Mouse (Mus musculus) mature B cell (primary cell): ENCODE results near the gene Nmnat1.

Experiments
- in situ Hi-C: fragments of 300-500 bp; cut with MboI; formaldehyde crosslinking; loops from 2 replicates; pipeline ENCODE4 v1.14.3; 2019

Gene Nmnat1

DNA sequence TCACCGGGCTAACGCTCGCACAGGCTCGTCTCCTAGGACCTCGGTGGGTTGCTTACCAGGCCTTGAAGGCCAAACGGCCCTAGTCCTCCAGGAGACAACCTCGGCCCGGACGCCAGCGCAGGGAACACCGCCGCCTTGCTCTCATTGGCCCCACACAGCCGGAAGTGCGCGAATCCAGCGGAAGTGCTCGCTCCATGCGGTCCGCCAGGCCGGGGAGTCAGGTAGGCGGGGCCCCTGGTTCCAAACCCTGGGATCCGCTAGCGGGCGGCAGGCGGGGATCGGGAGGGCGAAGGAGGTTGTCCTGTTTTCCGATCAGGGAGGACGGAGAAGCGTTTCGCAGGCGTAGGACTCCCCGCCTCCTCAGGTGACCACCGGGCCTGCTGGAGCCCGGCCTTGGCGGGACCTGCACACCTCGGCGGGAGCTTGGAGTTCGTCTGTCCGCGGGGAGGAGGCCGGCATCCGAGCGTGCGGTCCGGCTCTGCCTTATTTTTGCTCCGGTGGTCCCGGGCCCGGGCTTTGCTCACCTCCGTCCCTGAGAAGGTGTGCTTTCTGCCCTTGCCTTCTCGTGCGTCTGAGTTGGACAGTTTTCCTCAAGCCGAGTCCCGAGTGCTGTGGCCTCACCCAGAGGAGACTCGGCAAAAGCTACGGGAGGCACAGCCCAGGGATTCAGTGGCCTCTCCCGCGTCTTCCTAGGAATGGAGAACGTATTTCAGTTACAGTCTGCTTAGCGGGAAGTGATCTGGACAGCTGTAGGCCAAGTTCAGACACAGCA, at the start of gene Nmnat1, which contains the start of gene Lzic:
Gene Nmnat1 (minus strand): TSS at position 150 of the 772 bp plus-strand sequence.
Gene Lzic (plus strand): TSS at position 177 of the 772 bp plus-strand sequence.
- in situ Hi-C loops: no loop called here

DNA sequence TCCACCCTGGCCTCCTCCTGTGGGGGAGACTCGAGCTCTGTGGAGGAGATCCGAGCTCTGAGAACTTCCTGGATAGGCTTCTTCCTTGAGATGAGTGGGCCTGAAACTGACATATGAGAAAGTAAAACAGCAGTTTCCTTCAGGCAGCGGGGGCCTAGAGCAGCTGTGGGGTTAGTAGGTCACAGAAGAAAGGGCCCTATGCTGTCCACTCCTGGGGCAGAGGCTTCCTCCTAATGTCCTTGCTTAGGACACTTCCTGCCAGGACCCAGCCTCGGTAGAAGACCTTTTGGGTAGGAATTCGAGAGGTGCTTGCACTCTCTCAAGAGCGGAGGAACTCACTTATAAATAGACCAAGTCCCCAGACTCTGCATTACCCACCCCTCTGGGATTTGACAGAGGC, 44.7 kb upstream of the Nmnat1 start:
- in situ Hi-C loops: no loop called here

DNA sequence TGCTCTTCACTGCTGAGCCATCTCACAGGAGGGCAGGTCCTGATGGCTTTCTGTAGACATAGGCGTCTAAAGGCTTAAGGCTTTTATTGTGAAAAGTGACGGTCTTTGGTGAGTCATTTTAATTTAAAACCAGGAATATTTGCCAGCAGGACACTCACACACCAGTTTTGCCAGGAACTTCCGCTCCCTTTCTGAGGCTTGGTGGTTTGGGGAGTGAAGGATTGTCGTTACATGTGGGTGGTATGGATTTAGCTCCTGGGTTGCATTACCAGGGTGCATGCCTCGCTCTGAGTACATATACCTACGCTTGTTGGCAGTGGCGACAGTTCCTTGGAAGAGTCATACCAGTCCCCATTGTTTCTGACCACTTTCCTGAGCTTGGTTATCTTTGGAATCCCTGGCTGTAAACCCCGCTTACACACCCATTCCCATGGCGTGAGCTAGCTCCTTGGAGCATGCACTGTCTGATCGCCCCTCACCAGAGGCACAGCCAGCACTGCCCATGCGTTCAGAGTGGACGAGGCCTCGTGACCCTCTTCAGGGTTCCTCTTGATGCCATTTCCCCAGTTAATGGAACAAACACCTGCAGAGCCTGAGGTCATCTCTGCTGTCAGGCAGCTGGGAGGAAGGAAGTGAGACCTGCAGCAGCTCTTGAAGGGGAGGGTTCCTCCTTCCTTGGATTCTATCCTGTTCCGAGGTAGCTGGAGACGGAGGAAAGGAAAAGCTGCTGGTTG, 42.8 kb upstream of the Nmnat1 start:
- in situ Hi-C loops: no loop called here

GRCm38 (mm10) chr4:149526330-149526729, 41.3 kb upstream of the Nmnat1 start:
- in situ Hi-C loops: no loop called here

DNA sequence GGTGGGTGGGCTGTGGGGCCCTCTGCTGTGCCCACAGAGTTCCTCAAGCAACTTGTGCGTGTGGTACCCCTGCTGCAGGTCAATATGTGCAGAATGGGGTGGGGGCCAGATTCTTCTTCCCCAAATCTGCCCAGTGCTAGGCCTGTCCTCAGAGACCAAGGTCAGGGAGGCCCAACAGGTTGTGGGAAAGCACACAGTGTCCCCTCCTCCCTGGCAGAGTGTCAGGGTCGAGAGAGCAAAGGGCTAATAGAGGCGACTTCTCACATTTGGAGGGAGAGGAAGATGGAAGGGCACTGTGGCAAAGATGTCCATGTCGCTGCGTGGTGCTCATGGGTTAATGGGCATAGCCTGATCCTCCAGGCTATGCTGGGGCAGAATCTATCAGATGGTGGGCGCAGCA, 40.8 kb upstream of the Nmnat1 start:
- in situ Hi-C loops: no loop called here

DNA sequence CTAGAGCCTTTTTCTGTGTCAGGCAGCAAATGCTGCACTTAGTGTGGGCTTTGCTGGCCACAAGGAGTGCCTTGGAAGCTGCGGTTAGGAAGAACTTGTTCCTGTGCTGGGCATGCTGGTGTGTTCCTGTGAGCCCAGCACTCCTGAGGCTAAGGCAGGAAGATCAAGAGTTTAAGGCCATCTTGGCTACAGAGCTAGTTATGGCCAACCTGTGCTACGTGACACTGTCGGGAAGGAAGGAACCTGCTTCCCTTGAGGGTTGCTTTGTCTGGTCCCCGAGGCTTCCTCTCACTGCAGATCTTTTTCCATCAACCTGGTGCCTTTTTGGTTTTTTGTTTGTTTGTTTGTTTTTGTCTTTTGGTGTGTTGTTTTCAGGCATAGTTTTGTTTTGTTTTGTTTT, 40.2 kb upstream of the Nmnat1 start:
- in situ Hi-C loops: no loop called here

DNA sequence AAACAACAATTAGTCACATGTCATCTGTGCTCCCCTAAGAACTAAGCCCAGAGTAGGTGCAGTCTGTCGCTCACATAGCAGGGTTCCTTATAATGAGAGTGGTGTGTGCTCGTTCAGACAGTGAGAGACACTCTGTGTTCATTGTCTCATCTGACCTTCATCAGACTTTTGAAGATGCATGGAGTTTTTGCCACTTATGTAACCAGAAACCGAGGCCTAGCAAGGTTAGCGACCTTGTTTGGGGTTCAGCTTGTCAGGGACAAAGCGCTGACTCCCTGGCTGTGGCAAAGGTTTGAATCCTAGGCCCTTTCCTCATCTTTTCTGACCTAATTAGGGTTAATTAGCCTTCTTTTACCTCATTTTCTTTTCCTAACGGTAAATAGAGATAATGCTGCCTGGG, 39.0 kb upstream of the Nmnat1 start:
- in situ Hi-C loops: no loop called here

- in situ Hi-C loops: no loop called here
These were observed 36.3 kb upstream of the Nmnat1 start for GRCm38 (mm10) chr4:149521258-149521657.

GRCm38 (mm10) chr4:149518351-149519220, 33.6 kb upstream of the Nmnat1 start:
- in situ Hi-C loops: no loop called here

GRCm38 (mm10) chr4:149517868-149518340, 32.9 kb upstream of the Nmnat1 start, which contains the start of gene Ctnnbip1:
TSS of gene Ctnnbip1 (plus strand) at chr4:149518236.
- in situ Hi-C loops: no loop called here

DNA sequence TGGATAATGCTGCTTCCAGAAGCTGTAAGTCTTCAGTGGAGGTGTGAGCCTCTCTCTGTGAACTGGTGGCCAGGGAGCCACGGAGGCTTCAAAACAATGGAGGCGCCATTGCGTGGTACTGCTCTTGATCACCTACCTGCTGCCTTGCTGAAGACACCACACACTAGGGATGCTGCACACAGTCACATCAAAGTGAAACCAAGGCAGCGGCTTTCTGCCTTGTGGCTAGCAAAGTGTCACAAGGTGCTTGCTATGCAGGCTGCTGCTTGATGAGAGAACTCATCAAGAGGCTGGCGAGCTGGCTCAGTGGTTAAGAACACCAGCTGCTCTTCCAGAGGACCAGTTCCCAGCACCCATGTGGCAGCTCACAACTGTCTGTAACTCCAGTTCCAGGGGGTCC, 30.7 kb upstream of the Nmnat1 start:
- in situ Hi-C loops: no loop called here

- in situ Hi-C loops: no loop called here
These were observed 27.1 kb upstream of the Nmnat1 start for GRCm38 (mm10) chr4:149512072-149512471.

DNA sequence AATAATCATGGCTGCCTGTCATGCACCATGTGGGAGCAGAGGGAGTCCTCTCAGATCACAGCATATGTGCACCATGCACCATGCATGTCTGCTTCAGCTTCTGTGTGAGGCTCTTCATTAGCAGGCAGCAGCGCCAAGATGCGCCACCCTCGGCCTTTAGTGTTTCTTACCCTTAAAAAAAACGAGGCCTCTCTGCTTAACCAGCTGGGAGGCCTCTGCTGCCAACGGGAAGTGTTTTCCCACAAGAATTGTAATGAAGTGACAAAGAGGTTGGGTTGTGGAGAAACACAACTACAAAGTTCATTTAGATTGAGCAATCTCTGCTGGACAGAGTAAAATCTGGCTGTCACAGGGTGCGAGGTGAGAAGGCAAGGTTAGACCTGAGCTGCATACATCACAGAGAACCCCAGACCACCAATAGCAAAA, 26.2 kb upstream of the Nmnat1 start:
- in situ Hi-C loops: no loop called here

GRCm38 (mm10) chr4:149506904-149507303, 21.9 kb upstream of the Nmnat1 start:
- in situ Hi-C loops: no loop called here

DNA sequence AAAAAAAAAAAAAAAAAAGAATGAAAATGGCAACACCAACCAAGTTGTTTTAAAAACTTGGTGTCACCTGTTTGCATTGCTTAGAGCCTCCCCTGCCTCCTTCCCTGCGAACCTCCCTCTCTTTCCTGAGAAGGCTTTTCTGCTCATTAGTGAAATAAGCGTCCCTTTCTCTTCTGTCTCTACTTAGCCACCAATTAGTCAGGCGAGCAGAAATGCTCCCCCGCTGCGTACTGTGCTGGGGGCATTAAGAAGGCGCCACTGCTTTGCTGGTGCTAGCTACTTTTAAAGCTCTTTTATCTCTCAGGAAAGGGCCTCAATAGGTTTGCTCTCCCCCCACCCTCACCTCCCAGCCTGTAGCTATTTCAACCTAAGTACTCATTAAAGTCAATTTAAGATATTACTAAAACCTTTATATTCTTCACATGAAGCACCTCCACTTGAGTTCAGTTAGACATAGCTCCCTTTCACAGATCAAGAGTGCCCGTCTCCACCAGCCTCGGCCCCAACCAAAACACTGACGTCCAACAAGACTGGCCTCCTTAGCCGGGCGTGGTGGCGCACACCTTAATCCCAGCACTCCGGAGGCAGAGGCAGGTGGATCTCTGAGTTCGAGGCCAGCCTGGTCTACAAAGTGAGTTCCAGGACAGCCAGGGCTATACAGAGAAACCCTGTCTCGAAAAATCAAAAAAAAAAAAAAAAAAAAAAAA, 20.4 kb upstream of the Nmnat1 start:
- in situ Hi-C loops: no loop called here

DNA sequence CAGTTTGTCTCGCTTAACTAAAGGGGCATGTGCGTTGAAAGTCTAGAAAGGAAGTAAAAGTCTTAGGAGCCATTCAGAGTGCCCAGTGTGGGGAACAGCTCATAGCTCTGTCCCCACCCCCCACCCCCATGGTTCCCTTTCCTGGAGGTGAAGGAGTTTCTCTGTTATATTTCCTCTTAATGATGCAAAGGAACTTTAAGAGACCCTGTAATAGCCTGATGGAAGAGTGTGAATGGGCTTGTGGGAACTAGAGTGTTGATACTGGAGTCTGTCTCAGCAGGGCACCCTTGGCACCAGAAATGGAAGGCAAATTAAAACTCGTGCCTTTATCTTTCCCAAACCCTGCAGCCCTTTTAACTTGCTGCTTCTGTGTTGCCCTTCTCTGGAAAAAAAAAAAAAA, 19.9 kb upstream of the Nmnat1 start:
- in situ Hi-C loops: no loop called here

DNA sequence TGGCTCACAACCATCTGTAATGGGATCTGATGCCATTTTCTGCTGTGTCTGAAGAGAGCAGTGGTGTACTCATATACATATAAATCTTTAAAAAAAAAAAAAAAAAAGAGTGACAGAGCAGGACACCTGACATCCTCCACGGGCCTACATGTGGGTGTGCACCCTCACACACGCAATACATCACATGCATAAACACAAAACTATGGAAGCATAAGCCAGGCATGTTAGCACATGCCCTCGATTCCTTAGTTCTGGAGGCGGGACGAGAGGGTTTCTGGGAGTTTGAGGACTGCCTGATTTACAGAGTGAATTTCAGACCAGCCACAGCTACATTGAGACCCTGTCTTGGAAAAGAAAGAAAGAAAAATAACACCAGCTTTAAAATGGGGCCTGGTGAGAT, 19.4 kb upstream of the Nmnat1 start:
- in situ Hi-C loops: no loop called here

DNA sequence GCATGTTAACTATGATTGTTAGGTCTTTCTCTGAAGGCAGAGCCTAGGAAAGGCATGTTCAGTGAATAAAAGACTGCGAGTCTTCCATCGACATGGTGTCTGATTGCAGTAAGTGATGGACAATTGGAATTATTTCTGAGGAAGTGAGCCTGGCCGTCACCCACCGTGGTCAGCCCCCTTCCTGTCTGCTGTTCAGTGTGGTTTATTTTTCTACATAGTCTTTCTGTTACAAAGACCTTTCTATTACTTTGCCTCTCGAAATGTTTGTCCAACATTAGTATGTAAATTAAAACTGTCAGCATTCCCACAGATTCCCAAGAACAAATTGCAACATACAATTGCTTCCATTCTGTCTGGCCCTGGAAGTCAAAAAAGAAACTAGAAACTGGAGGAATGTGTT, 14.8 kb upstream of the Nmnat1 start:
- in situ Hi-C loops: no loop called here

DNA sequence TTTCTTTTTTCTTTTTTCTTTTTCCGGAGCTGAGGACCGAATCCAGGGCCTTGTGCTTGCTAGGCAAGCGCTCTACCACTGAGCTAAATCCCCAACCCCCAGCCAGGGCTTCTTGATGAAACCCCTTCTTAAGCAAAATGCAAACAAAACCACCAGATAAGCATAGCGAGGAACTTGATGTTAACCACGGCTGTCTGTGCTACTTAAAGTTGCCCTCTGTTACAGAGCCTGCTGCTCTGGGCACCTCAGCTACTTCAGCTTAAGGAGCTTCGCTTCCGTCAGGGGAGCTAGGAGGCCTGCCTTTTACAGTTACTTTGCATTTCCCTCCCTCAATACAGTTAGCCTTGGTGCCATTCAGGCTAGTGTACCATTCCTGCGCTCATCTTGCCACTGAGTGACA, 13.9 kb upstream of the Nmnat1 start:
- in situ Hi-C loops: no loop called here

GRCm38 (mm10) chr4:149496612-149497011, 11.6 kb upstream of the Nmnat1 start:
- in situ Hi-C loops: no loop called here

DNA sequence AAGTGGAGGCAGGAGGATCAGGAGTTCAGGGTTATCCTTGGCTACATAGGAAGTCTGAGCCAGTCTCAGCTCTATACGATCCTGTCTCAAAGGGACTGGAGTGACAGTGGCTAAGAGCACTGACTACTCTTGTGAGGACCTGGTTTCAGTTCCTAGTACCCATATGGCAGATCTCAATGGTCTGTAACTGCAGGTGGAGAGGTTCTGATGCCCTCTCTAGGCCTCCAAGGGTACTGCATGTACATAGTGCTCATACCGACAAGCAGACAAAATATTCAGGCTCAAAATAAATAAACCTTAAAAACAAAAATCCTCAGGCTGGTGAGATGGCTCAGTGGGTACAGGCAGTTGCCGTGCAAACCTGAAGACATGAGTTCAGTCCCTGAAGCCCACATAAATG, 6.1 kb upstream of the Nmnat1 start:
- in situ Hi-C loops: no loop called here
